Mouse (Mus musculus) lung, adult 18-20 months (tissue): ENCODE measurements at regions not wholly inside any gene's neighbourhood (a gene's known extent, or its start where the extent isn't known, plus 50 kb on each side); places are given as distances from the start of the nearest gene placed in this dataset.
A peak's percentile ranks its signal among the peaks of the same experiment; 100 is the strongest.

Experiments
- DNase-seq, 2 experiments: peaks; one replicate each; pipeline ENCODE4 v3.0.0; 2022; ENCODE audit warnings: mixed read lengths in 2 of 2

DNA sequence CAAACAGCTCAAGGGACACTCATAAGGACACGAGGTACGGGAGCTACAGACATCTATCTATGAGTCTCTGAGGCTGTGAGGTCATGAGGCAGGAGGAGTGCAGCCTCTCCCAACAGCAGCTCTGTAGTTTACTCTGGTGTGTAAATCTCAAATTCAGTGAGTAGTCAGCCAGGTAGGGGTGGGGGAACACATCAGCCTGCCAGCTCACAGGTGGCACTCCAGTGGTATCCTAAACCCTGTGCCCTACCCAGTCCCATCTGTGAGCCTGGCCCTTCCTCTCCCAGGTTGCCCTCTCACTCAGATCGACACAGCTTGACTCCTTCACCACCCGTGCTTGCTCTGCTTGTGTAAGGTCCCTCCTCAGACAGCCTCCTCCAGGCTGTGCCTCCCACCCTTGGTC is 202.2 kb downstream of the Sipa1l2 start:
- DNase-seq, result no peak

GRCm38 (mm10) chr8:125365004-125365403 is 204.6 kb downstream of the Sipa1l2 start:
- DNase-seq, result no peak

- no peak for DNase-seq
These were observed 210.2 kb downstream of the Sipa1l2 start for GRCm38 (mm10) chr8:125359456-125359855.

DNA sequence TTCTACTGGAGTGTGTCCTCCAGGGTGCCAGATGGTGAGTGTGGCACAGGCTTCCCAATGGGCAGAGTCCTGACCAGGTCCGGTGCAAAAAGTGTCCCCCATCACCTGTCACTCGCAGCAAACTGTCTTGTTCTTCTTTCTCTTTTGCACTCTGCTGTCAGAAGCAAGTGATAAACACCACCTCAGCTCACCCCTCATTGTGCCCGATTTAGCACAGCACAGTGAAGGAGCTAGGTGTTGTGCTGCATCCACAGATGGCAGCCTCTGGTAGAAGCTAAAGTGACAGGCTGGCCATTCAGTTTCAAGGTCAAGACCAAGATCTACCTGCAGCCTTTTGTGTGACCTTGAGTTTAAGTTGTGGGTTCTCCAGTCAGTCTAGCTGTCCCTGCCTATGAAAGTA is 211.8 kb downstream of the Sipa1l2 start:
- no peak for DNase-seq

DNA sequence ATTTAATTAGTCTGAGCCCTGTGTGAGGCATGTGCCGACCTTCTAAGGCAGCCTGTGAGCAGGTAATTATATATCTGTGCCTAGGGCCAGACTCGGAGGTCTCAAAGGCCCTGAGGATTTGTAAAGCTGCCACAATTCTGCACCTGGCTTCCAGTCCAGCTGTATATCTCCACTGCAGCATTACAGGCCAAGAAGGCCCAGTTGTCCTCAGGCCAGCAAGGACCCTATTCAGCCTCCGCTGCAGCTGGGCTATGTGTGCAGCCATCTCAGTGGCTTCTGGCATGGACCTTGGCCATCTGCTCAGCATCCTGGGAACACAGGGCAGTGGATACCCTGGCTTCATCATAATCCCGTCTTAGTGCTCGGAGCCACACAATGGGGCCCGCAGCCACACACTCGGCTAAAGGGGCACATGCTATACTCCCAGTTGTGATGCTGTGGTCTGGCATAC is 214.5 kb downstream of the Sipa1l2 start:
- DNase-seq, result no peak

GRCm38 (mm10) chr8:125352276-125352675 is 217.3 kb downstream of the Sipa1l2 start:
- no peak for DNase-seq

GRCm38 (mm10) chr8:125351486-125352032 is 218.0 kb downstream of the Sipa1l2 start:
- DNase-seq, result no peak

DNA sequence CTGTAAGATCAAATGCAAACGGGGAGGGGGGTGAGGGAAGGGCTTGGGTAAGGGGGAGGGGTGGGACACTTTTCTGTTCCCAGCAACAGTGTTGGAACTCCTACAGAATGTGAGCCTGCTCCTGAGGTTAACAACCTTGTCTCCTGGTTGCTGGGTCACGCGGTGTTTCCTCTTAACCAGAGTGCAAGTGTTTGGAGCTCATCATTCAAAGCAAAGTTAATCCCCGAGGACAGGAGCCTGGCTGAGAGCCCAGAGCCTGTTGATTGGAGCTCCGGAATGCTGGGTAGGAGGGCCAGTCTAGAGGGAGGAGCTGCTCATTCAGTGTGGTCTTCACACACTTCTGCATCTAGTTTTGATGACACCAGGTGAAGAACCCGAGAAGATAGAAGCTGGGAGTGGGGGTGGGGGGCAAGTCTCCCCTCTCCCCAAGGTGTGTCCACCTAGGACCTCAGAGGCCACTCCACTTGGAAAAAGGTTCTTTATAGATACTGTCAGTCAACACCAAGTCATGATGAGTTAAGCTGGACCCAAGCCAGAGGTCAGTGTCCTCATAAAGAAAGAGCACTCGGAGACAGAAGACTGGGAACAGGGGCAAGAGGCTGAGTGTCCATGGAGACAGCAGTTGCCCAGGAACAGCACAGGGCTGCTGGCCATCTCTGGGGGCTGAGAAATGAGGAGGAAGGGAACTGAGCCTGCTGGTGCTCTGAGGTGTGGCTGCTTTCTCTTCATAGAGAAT is 220.2 kb downstream of the Sipa1l2 start:
- DNase-seq, result peak; percentile 67 to 75

DNA sequence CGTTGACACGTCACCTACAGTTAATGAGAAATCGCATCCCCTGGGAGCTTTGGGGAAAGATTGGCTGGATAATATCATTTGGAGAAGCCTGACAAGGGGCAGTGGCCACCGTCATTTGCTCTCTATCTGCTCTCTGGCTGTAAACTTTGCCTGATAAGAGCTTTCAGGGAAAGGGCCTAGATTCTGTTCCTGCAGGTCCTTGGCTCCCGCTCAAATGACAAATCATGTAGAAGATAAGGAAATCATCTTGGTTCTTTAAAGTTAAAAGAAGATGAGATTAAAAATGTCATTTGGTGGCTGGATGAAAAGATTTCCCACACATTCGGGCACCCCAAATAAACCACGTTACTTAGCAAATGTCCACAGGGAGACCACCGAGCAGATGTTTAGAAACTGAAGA is 223.4 kb downstream of the Sipa1l2 start:
- DNase-seq, result no peak

GRCm38 (mm10) chr8:125345571-125345970 is 224.0 kb downstream of the Sipa1l2 start:
- no peak for DNase-seq

DNA sequence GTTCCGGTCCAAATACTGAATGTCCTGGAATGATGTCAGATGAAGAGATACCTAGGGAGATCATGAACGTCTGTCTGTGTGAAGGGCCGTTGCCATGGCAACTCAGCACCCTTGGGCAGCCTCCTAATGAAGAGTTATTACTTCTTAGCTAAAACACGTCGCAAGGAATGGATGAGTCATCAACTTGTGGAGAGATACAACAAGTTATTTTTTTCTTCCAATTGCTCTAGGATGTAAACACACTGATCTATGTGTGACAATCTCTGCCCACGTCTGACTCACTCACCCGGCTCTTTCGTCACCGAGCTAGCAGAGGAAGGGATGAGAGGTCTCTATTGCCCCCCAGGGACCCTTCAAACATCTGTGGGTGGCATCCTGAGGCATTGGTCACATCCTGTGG is 225.7 kb downstream of the Sipa1l2 start:
- DNase-seq, result no peak

DNA sequence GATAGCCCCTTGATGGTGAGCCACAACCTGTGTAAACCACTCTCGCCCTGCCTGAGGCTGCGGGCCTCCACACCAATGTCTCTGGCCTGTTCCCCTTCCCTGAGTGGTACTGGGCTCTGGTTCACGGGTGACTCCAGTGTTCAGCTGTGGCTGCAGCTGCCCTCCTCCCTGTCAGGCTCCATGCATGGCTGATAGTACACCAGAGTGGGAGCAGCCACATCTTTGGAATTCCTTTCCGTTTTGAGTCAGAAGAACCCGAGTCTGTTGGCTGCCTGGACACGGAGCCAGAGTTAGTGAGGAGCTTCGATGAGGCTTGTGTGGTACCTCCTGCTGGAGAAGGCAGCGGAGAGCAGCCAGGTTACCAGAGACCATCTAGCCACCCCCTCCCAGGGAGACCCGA is 227.1 kb downstream of the Sipa1l2 start:
- no peak for DNase-seq

DNA sequence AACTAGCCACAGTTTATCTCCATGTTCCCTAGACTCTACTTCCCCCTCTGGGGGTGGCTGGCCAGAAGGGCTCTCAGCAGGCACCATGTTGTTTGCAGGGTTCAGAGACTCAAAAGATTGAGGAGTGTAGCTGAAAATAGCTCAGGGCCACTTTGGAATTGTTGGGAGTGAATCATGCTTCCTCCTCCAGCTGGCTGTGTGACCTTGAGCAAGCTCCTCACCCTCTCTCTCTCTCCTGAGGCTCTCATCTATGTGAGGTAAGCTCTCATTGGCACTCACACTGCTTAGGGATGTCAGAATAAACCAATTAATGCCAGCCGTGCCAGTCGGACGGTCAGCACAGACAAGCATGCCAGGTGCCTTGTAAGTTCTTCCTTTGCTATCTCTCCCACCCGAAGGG is 228.0 kb downstream of the Sipa1l2 start:
- DNase-seq, result peak in 1 of 2 experiments; percentile 26

GRCm38 (mm10) chr8:125338222-125338621 is 231.4 kb downstream of the Sipa1l2 start:
- peak in 1 of 2 experiments; percentile 24 for DNase-seq

DNA sequence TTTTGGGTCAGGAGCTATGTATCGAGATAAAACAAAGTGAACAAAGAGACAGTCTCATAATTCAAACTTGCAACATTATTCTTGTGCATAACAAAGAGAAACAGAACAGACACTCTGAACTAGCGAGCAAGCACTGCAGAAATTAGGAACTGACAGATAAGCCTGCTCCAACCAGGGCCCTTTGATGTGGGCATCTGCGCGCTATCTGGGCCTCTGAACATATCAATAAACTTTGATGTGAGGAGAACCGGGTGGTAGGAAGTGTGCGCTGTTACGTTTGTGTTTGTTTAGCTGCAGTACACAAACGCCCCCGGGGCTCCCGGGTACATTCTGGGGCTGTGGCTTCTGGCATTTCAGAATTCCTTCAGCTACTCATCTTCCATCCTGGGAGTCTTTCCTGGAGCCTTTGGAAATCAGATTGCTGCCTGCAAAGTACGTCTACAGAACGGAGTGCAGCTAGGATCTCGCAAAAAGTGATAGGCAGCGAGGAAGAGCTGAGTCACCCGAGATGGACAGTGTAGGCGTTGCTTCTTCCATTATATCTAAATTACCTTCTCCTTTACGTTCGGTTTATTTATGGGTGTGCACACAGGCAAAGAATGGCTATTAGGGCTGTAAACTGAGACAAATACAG is 232.0 kb downstream of the Sipa1l2 start:
- DNase-seq, result no peak

- DNase-seq, result no peak
These were observed 232.8 kb downstream of the Sipa1l2 start for GRCm38 (mm10) chr8:125336799-125337198.

GRCm38 (mm10) chr8:125335575-125336370 is 233.8 kb downstream of the Sipa1l2 start:
- DNase-seq, result no peak

DNA sequence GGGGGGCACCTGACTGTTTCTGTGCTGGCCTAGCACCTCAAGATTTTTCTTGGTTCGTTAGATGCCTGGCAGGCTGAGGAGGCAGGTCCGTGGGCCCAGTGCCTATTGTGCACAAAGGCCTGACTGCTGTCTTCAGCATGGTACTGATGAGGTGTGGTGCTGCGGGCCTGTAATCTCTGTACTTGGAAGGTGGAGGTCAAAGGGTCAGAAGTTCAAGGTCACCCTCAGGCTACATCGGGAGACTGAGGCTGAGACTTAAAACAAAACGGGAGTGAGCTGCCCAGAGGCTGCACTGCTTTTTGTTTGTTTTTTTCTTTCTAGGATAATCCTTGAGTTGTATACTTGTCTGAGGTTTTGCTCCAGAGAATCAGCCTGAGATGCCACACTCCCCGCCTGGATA is 234.4 kb downstream of the Sipa1l2 start:
- no peak for DNase-seq

GRCm38 (mm10) chr8:125330638-125331037 is 239.0 kb downstream of the Sipa1l2 start:
- no peak for DNase-seq

DNA sequence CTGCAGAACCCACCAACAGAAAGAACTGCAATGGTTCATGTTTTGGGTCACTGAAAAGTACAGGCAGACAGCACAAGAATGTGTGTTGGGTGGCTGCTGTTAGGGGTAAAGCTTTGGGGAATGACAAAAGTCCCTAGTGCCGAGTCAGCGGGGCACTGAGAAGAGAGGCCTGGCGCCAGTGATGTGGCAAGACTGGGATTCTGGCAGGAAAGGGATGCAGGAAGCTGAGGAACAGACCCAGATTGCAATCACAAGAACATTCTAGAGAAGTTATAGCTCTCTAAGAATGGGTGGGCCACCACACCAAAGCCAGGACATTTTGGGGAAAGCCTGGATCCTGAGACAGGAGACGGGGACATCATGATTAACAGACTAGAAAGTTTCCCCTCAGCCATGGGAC is 241.0 kb downstream of the Sipa1l2 start:
- DNase-seq, result peak; percentile 30 to 44

DNA sequence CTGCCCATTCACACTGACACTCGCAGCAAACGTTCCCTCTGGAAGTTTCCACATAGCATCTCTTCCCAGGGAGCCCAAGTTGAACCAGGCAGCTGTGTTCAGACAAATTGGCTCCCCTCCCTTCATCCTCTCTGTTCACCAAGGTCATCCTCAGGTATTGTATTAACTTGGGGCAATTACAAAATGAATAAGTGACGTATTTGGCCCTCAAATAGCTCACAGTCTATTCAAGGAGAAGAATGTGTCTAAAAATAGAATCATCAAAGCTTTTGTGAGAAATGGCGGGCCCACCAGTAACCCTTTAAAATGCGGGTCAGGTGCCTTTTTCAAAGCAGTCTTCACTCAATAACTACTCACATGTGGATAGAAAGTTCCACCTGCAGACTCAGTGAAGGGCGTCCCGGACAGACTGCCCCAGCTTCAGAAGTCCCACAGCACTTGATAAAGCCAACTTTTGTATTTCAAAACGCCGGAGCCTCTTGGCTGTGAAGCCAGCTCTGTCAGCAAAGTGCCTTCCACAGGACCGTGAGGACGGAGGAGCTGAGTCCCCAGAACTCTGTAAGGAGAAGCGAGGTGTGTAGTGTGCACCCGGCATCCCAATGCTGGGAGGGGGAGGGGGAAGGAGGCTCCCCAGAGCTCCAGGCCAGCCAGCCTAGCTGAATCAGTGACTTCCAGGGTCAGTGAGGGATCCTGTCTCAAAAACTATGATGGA is 241.9 kb downstream of the Sipa1l2 start:
- DNase-seq, result no peak

- DNase-seq, result no peak
These were observed 242.6 kb downstream of the Sipa1l2 start for GRCm38 (mm10) chr8:125327006-125327405.

DNA sequence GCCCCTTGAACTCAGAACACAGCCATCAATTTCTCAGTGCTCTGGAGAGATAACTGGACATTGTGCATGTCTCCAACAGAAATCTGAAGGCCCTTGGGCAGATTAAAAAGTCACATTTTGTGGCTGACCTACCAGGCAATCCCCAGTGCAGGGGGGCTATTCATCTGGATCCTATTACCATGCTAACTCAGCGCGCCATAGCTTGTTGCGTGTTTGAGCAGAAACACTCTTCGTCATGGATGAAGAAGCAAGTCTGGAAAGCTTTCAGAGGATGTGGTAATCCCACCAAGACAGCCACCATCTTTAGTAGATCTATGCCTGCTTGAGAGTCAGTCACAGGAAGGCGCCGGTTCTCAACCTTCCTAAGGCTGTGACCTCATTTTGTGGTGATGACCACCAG is 243.9 kb downstream of the Sipa1l2 start:
- DNase-seq, result no peak
